Mouse (Mus musculus): Measurements from ENCODE around the gene Sgca.

DNA sequence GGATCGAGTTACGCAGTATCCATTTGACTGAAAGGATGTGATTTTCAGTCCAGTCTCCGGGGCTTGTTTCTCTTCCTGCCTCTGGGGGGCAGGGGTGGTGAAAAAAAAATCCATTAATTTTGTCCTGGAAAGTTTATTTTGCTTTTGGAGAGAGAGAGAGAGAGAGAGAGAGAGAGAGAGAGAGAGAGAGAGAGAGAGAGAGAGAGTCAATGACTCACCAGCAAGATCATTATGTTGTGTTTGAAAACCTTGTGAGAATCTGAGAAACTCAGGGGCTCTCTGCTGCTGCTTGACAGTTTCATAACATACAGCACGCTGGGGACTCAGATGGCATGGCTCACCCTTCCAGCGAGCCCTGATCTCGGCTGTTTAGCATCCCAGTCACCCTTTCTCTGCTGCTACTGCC, 55.1 kb downstream of the Sgca start:
- no peak for TF ChIP-seq POLR2A (IDR thresholded peaks at IDR 0.05; ENCODE audit: insufficient read length, low read depth)
- no peak for TF ChIP-seq MYOG (IDR thresholded peaks at IDR 0.05; ENCODE audit: control insufficient read depth in 1 of 3, insufficient read depth in 1 of 3, insufficient read length in 2 of 3, low read depth in 2 of 3)
- TF ChIP-seq USF1 (IDR thresholded peaks at IDR 0.05; ENCODE audit: low read depth) = no peak
- TF ChIP-seq MAX (IDR thresholded peaks at IDR 0.05; ENCODE audit: low read depth) = no peak
- no peak for TF ChIP-seq E2F4 (IDR thresholded peaks at IDR 0.05; ENCODE audit: insufficient read depth)
- TF ChIP-seq CEBPB (IDR thresholded peaks at IDR 0.05; ENCODE audit: insufficient read depth, poor library complexity, severe bottlenecking) = no peak
- no peak for TF ChIP-seq REST (IDR thresholded peaks at IDR 0.05; ENCODE audit: insufficient read depth, insufficient read length)
- TF ChIP-seq MYOD1 (IDR thresholded peaks at IDR 0.05; ENCODE audit: control insufficient read depth in 1 of 3, insufficient read length in 2 of 3, low read depth in 2 of 3) = no peak
- no peak for TF ChIP-seq TCF12 (IDR thresholded peaks at IDR 0.05; ENCODE audit: insufficient read depth, poor library complexity, severe bottlenecking)
- no peak for TF ChIP-seq POLR2AphosphoS2 (IDR thresholded peaks at IDR 0.05; ENCODE audit: insufficient read length, low read depth)
- no peak for TF ChIP-seq TCF3 (IDR thresholded peaks at IDR 0.05; ENCODE audit: insufficient read length, low read depth)
- TF ChIP-seq SRF (IDR thresholded peaks at IDR 0.05; ENCODE audit: control insufficient read depth, insufficient read length, low read depth) = no peak

All from myocyte (in vitro differentiated cells).